Comparison of ENCODE assay signal across 9 mouse cellular contexts in genomic region chr4:137163962-137164361, GRCm38 (mm10).
DNase-seq lines count a peak whose midpoint lies in the region; ATAC-seq lines count a peak whose summit lies in the region.
"Had no signal": no experiment of that assay in that cellular context is flagged by ENCODE, and none has a peak within 500 bp of the region (broad histone marks: within the 10 kb centered on the region; RNA-seq: fewer than 3 reads in every experiment).

No protein-coding gene starts in this region.

- DNase-seq in adrenal gland, adult 2 months = peak; percentile 33
- no peak for DNase-seq in adrenal gland, postnatal 36 days
- DNase-seq in kidney, adult 9 months = peak; percentile 11
- no peak for DNase-seq in kidney, postnatal 4 days
- no peak for DNase-seq in midbrain, embryonic 14.5 days
- DNase-seq in kidney, postnatal 10 days = peak; percentile 21
- DNase-seq in cerebellum, postnatal 10 days = no peak

- no peaks in the 10 kb centered on the region for H3K36me3 ChIP-seq in midbrain, embryonic 13.5 days
- H3K36me3 ChIP-seq in midbrain, embryonic 14.5 days (ENCODE audit: control insufficient read depth, insufficient read depth, low read length) = no peaks in the 10 kb centered on the region
- H3K36me3 ChIP-seq: midbrain, embryonic 12.5 days had no signal

- H3K4me1 ChIP-seq in midbrain, embryonic 13.5 days (replicated peaks) = peaks cover 3% of the 10 kb centered on the region; the same call in 1 of the 2 replicates
- no peaks in the 10 kb centered on the region for H3K4me1 ChIP-seq in midbrain, embryonic 14.5 days (ENCODE audit: control insufficient read depth, insufficient read depth, low read length)

- H3K27me3 ChIP-seq in midbrain, embryonic 13.5 days = peaks cover 28% of the 10 kb centered on the region
- no peaks in the 10 kb centered on the region for H3K27me3 ChIP-seq in midbrain, embryonic 14.5 days (ENCODE audit: control insufficient read depth, insufficient read depth, low read length)

- no peak for ATAC-seq in midbrain, embryonic 13.5 days
- ATAC-seq in midbrain, embryonic 14.5 days (ENCODE audit: low FRiP score, low TSS enrichment) = no peak

- no peak overlapping the region for H3K27ac ChIP-seq in midbrain, embryonic 13.5 days
- no peak overlapping the region for H3K27ac ChIP-seq in midbrain, embryonic 14.5 days (replicated peaks; ENCODE audit: low read depth, low read length)
- H3K27ac ChIP-seq: midbrain, embryonic 12.5 days had no signal

- no peaks in the 10 kb centered on the region for H3K9me3 ChIP-seq in midbrain, embryonic 13.5 days
- no peaks in the 10 kb centered on the region for H3K9me3 ChIP-seq in midbrain, embryonic 14.5 days (ENCODE audit: control insufficient read depth, low read length)

- WGBS in midbrain, embryonic 13.5 days = 69% methylated on average over 12 of the region's 12 CpGs
- 66% methylated on average over 12 of the region's 12 CpGs for WGBS in midbrain, embryonic 14.5 days

- H3K4me2 ChIP-seq in midbrain, embryonic 13.5 days (replicated peaks) = 0 out of 2 replicates have a peak overlapping the region, but pooled peaks have one; percentile 41
- H3K4me2 ChIP-seq in midbrain, embryonic 14.5 days (ENCODE audit: low read length) = no peak overlapping the region

- no peak overlapping the region for H3K4me3 ChIP-seq in midbrain, embryonic 13.5 days (replicated peaks)
- no peak overlapping the region for H3K4me3 ChIP-seq in midbrain, embryonic 14.5 days (replicated peaks; ENCODE audit: low read depth, low read length)

- no peak overlapping the region for H3K9ac ChIP-seq in midbrain, embryonic 13.5 days (replicated peaks)
- H3K9ac ChIP-seq in midbrain, embryonic 14.5 days (replicated peaks; ENCODE audit: low read length) = no peak overlapping the region

Comparison
In these comparisons a context has a peak if more than half of its experiments do, and no peak if none do; other contexts are left out.
1. DNase-seq: peak in adrenal gland, adult 2 months (single experiment), kidney, adult 9 months (single experiment) and kidney, postnatal 10 days (single experiment); none in adrenal gland, postnatal 36 days (0 of 2), kidney, postnatal 4 days (0 of 2), midbrain, embryonic 14.5 days (single experiment) and cerebellum, postnatal 10 days (0 of 2).